Mouse (Mus musculus) liver, embryonic 14.5 days (tissue): ENCODE results near the gene Ric1. TPM values are rescaled to one million over a fixed set of nuclear protein-coding genes. Genes with fewer than 3 reads are reported as not detected.

ENCODE experiments used
- ATAC-seq: fragments of 200-750 bp; cut with Nextera tagmentation; 2 replicates; pipeline ENCODE4 v1.8.0; 2017; ENCODE audit warnings: moderate number of reproducible peaks, mild to moderate bottlenecking, moderate library complexity; ENCODE audit not compliant: insufficient read depth
- DNase-seq, 3 experiments: peaks; one replicate each; pipeline ENCODE4 v3.0.0-alpha.2; 2012 to 2013; ENCODE audit warnings: low read depth in 3 of 3, low spot score in 3 of 3
- H3K27ac ChIP-seq: fragments of 300-500 bp; sonication (generic); 2 replicates; pipeline ENCODE4 v1.5.1; 2014; ENCODE audit warnings: moderate library complexity, mild to moderate bottlenecking, control low read depth, inconsistent platforms
- H3K27me3 ChIP-seq: fragments of 300-500 bp; sonication (generic); 2 replicates; pipeline ENCODE4 v1.6.1; 2014; ENCODE audit warnings: mild to moderate bottlenecking, low read length, moderate library complexity; ENCODE audit not compliant: control insufficient read depth, insufficient read depth
- H3K36me3 ChIP-seq: fragments of 300-500 bp; sonication (generic); replicated peaks from 2 replicates; pipeline ENCODE4 v1.6.1; 2014; ENCODE audit warnings: low read depth; ENCODE audit not compliant: control insufficient read depth, insufficient read depth
- H3K4me1 ChIP-seq, 2 experiments: fragments of 200-500 bp in 1 of 2; fragments of 300-500 bp in 1 of 2; sonication (generic) in 1 of 2; replicated peaks; 2 replicates each; pipeline ENCODE4 v1.6.1; 2012 to 2014; ENCODE audit warnings: antibody characterized with exemption in 1 of 2, inconsistent platforms in 1 of 2, low read length in 1 of 2; ENCODE audit not compliant: control insufficient read depth in 2 of 2, insufficient read depth in 2 of 2
- H3K4me2 ChIP-seq: fragments of 300-500 bp; sonication (generic); 2 replicates; pipeline ENCODE4 v1.6.1; 2014; ENCODE audit warnings: low read depth, mild to moderate bottlenecking, control low read depth, moderate library complexity
- H3K4me3 ChIP-seq, 2 experiments: fragments of 200-500 bp in 1 of 2; fragments of 300-500 bp in 1 of 2; sonication (generic) in 1 of 2; 2 replicates each; pipeline ENCODE4 v1.5.1; 2012 to 2014; ENCODE audit warnings: low read depth in 2 of 2, low read length in 2 of 2, mild to moderate bottlenecking in 2 of 2, control low read depth in 1 of 2, inconsistent platforms in 1 of 2, moderate library complexity in 1 of 2; ENCODE audit not compliant: insufficient read depth in 1 of 2
- H3K9ac ChIP-seq: fragments of 300-500 bp; sonication (generic); replicated peaks from 2 replicates; pipeline ENCODE4 v1.6.1; 2014; ENCODE audit warnings: mild to moderate bottlenecking, control low read depth, moderate library complexity
- H3K9me3 ChIP-seq: fragments of 300-500 bp; sonication (generic); 2 replicates; pipeline ENCODE4 v1.6.1; 2016; ENCODE audit warnings: low read length, mixed read lengths; ENCODE audit not compliant: control insufficient read depth
- CTCF ChIP-seq: IDR thresholded peaks from 2 replicates; pipeline ENCODE4 v1.5.1; 2016; ENCODE audit warnings: antibody characterized with exemption, low read depth, control low read depth
- EP300 ChIP-seq: IDR thresholded peaks from 2 replicates; pipeline ENCODE4 v1.6.1; 2016; ENCODE audit warnings: antibody characterized with exemption, low read depth
- WGBS: fragments of 180-500 bp; shearing (Covaris S2); extraction: QIAGEN DNeasy Blood & Tissue Kit; methylation state at CpG from one replicate; pipeline ENCODE4 v1.1.7; 2014; ENCODE audit not compliant: insufficient replicate concordance; 5-methylcytosine and 5-hydroxymethylcytosine counted together
- polyA plus RNA-seq, 2 experiments: library from polyadenylated mRNA; depleted of rRNA in 1 of 2; stranded (reverse) in 1 of 2; unstranded in 1 of 2; fragments of >200 nt; fragmentation: Nextera tagmentation in 1 of 2; extraction: Ambion mirVana in 1 of 2; gene quantifications; 2 replicates each; pipeline versions ENCODE4 v1.2.1 to v1.2.3; 2012 to 2014

Gene Ric1
- polyA plus RNA-seq, 2 experiments, result 2.9 to 3.1 TPM

GRCm38 (mm10) chr19:29484537-29484936 is 37.5 kb upstream of the Ric1 start:
- no peak for DNase-seq
- ATAC-seq, result no peak
- 21% methylated on average over 2 of the region's 2 CpGs for WGBS

GRCm38 (mm10) chr19:29485257-29485948 is 36.7 kb upstream of the Ric1 start:
- H3K36me3 ChIP-seq, result no peaks in the 10 kb centered on the region
- no peak for ATAC-seq
- DNase-seq, result no peak
- H3K4me3 ChIP-seq, result no peak overlapping the region
- no peak overlapping the region for H3K9ac ChIP-seq
- no peak overlapping the region for H3K27ac ChIP-seq
- no peak overlapping the region for H3K4me2 ChIP-seq
- WGBS, result 71% methylated on average over 3 of the region's 3 CpGs
- no peaks in the 10 kb centered on the region for H3K9me3 ChIP-seq
- H3K27me3 ChIP-seq, result no peaks in the 10 kb centered on the region
- H3K4me1 ChIP-seq, result peaks cover 4 to 29% of the 10 kb centered on the region in 2 experiments
- TF ChIP-seq EP300 (no peak), CTCF (no peak)

More at GRCm38 (mm10) chr19:29484537-29484936, 37.5 kb upstream of the Ric1 start:
- H3K27me3 ChIP-seq, result no peaks in the 10 kb centered on the region
- H3K9ac ChIP-seq, result no peak overlapping the region
- no peaks in the 10 kb centered on the region for H3K36me3 ChIP-seq
- H3K9me3 ChIP-seq, result no peaks in the 10 kb centered on the region
- no peak overlapping the region for H3K4me3 ChIP-seq
- H3K27ac ChIP-seq, result no peak overlapping the region
- H3K4me2 ChIP-seq, result no peak overlapping the region
- TF ChIP-seq CTCF, result no peak
- no peak for TF ChIP-seq EP300
- H3K4me1 ChIP-seq, result peaks cover 4 to 26% of the 10 kb centered on the region in 2 experiments

GRCm38 (mm10) chr19:29486545-29487206 is 35.4 kb upstream of the Ric1 start:
- no peaks in the 10 kb centered on the region for H3K9me3 ChIP-seq
- no peak overlapping the region for H3K27ac ChIP-seq
- H3K4me1 ChIP-seq, result peaks cover 0 to 26% of the 10 kb centered on the region in 2 experiments
- H3K36me3 ChIP-seq, result no peaks in the 10 kb centered on the region
- WGBS, result 62% methylated on average over 7 of the region's 7 CpGs
- H3K4me3 ChIP-seq, result no peak overlapping the region
- TF ChIP-seq CTCF (no peak), EP300 (no peak)
- no peak overlapping the region for H3K4me2 ChIP-seq
- no peak overlapping the region for H3K9ac ChIP-seq
- DNase-seq (no peak), ATAC-seq (no peak)
- H3K27me3 ChIP-seq, result no peaks in the 10 kb centered on the region

- Histone ChIP-seq H3K9ac (no peak overlapping the region), H3K4me3 (no peak overlapping the region), H3K27ac (no peak overlapping the region), H3K27me3 (no peaks in the 10 kb centered on the region), H3K4me2 (no peak overlapping the region), H3K9me3 (no peaks in the 10 kb centered on the region), H3K4me1 (peaks cover 0 to 22% of the 10 kb centered on the region in 2 experiments; a peak in 3 of 4 replicates), H3K36me3 (no peaks in the 10 kb centered on the region)
- ATAC-seq, result no peak
- no peak for DNase-seq
- 61% methylated on average over 14 of the region's 14 CpGs for WGBS
- no peak for TF ChIP-seq CTCF
- no peak for TF ChIP-seq EP300
Observed at GRCm38 (mm10) chr19:29487326-29488072, 34.6 kb upstream of the Ric1 start.

- 17% methylated on average over 6 of the region's 6 CpGs for WGBS
- Histone ChIP-seq H3K36me3 (no peaks in the 10 kb centered on the region), H3K27me3 (no peaks in the 10 kb centered on the region), H3K9me3 (no peaks in the 10 kb centered on the region), H3K9ac (no peak overlapping the region), H3K4me2 (no peak overlapping the region), H3K27ac (no peak overlapping the region), H3K4me1 (peaks cover 0 to 18% of the 10 kb centered on the region in 2 experiments; a peak in 2 of 4 replicates), H3K4me3 (no peak overlapping the region)
- TF ChIP-seq CTCF, result no peak
- TF ChIP-seq EP300, result no peak
- ATAC-seq, result 0 out of 2 replicates have a peak, but pooled peaks have one; percentile 51
- no peak for DNase-seq
Observed at GRCm38 (mm10) chr19:29488073-29488390, 34.0 kb upstream of the Ric1 start.
